Mouse (Mus musculus): ENCODE results near the gene Gm8909. TPM values are rescaled to one million over a fixed set of nuclear protein-coding genes. Genes with fewer than 3 reads are reported as not detected.

The Gm8909 gene
- not detected in 2 replicates for polyA plus RNA-seq (2012)

GRCm38 (mm10) chr17:36168039-36168652 lies at the start of gene Gm8909:
Gene Gm8909 (minus strand): TSS chr17:36168537.
- no peak for TF ChIP-seq GATA1 (IDR thresholded peaks at IDR 0.05; ENCODE audit: low read length)

GRCm38 (mm10) chr17:36215586-36215985 lies 47.2 kb upstream of the Gm8909 start:
- TF ChIP-seq GATA1 (IDR thresholded peaks at IDR 0.05; ENCODE audit: low read length) = no peak

- no peak for TF ChIP-seq GATA1 (IDR thresholded peaks at IDR 0.05; ENCODE audit: low read length)
Measured at GRCm38 (mm10) chr17:36206846-36207245, 38.5 kb upstream of the Gm8909 start.

GRCm38 (mm10) chr17:36205862-36206261 lies 37.5 kb upstream of the Gm8909 start:
- no peak for TF ChIP-seq GATA1 (IDR thresholded peaks at IDR 0.05; ENCODE audit: low read length)

GRCm38 (mm10) chr17:36205456-36205855 lies 37.1 kb upstream of the Gm8909 start:
- no peak for TF ChIP-seq GATA1 (IDR thresholded peaks at IDR 0.05; ENCODE audit: low read length)

GRCm38 (mm10) chr17:36201851-36202250 lies 33.5 kb upstream of the Gm8909 start:
- TF ChIP-seq GATA1 (IDR thresholded peaks at IDR 0.05; ENCODE audit: low read length) = no peak

GRCm38 (mm10) chr17:36198317-36198716 lies 30.0 kb upstream of the Gm8909 start:
- no peak for TF ChIP-seq GATA1 (IDR thresholded peaks at IDR 0.05; ENCODE audit: low read length)

- no peak for TF ChIP-seq GATA1 (IDR thresholded peaks at IDR 0.05; ENCODE audit: low read length)
Measured at GRCm38 (mm10) chr17:36194471-36194870, 26.1 kb upstream of the Gm8909 start.

GRCm38 (mm10) chr17:36193546-36194141 lies 25.3 kb upstream of the Gm8909 start:
- no peak for TF ChIP-seq GATA1 (IDR thresholded peaks at IDR 0.05; ENCODE audit: low read length)

- TF ChIP-seq GATA1 (IDR thresholded peaks at IDR 0.05; ENCODE audit: low read length) = no peak
Measured at GRCm38 (mm10) chr17:36192371-36192770, 24.0 kb upstream of the Gm8909 start.

- no peak for TF ChIP-seq GATA1 (IDR thresholded peaks at IDR 0.05; ENCODE audit: low read length)
Measured at GRCm38 (mm10) chr17:36190169-36190507, 21.8 kb upstream of the Gm8909 start, which contains the start of gene H2-T3. Gene H2-T3 (minus strand): TSS chr17:36190287.

- TF ChIP-seq GATA1 (IDR thresholded peaks at IDR 0.05; ENCODE audit: low read length) = no peak
Measured at GRCm38 (mm10) chr17:36189491-36190168, 21.3 kb upstream of the Gm8909 start.

GRCm38 (mm10) chr17:36187540-36187939 lies 19.2 kb upstream of the Gm8909 start:
- no peak for TF ChIP-seq GATA1 (IDR thresholded peaks at IDR 0.05; ENCODE audit: low read length)

GRCm38 (mm10) chr17:36182212-36182611 lies 13.9 kb upstream of the Gm8909 start:
- no peak for TF ChIP-seq GATA1 (IDR thresholded peaks at IDR 0.05; ENCODE audit: low read length)

- TF ChIP-seq GATA1 (IDR thresholded peaks at IDR 0.05; ENCODE audit: low read length) = no peak
Measured at GRCm38 (mm10) chr17:36170287-36170814, 2.0 kb upstream of the Gm8909 start.

GRCm38 (mm10) chr17:36169753-36170152 lies 1.4 kb upstream of the Gm8909 start:
- no peak for TF ChIP-seq GATA1 (IDR thresholded peaks at IDR 0.05; ENCODE audit: low read length)
